8 mouse cellular contexts compared by ENCODE assay signal in genomic region chr4:133672845-133673647, GRCm38 (mm10). TPM values are rescaled to one million over a fixed set of nuclear protein-coding genes. Genes with fewer than 3 reads are reported as not detected.
A peak's percentile ranks its signal among the peaks of the same experiment; 100 is the strongest.
DNase-seq lines count a peak whose midpoint lies in the region; ATAC-seq and TF ChIP-seq lines count a peak whose summit lies in the region.

No protein-coding gene starts in this region.

- H3K9ac ChIP-seq in ES-E14 (ENCODE audit: insufficient read depth, low read depth, low read length, poor library complexity, severe bottlenecking), result peak overlapping the region; percentile 98
- peak overlapping the region; percentile 89 for H3K9ac ChIP-seq in embryonic facial prominence, embryonic 14.5 days (ENCODE audit: low read depth, low read length)
- peak overlapping the region; percentile 90 for H3K9ac ChIP-seq in midbrain, postnatal 0 days (replicated peaks; ENCODE audit: low read length, poor library complexity, severe bottlenecking)

- peak overlapping the region; percentile 93 for H3K4me2 ChIP-seq in embryonic facial prominence, embryonic 14.5 days (ENCODE audit: low read depth, low read length)
- H3K4me2 ChIP-seq in midbrain, postnatal 0 days (ENCODE audit: low read depth, low read length, poor library complexity, severe bottlenecking), result peak overlapping the region; percentile 85

- no peak for ATAC-seq in embryonic facial prominence, embryonic 14.5 days (ENCODE audit: low read depth)
- ATAC-seq in midbrain, postnatal 0 days (ENCODE audit: low FRiP score), result no peak

- in situ Hi-C loops in ES-E14 (cut with MboI; ENCODE audit: low sequenced_read_pairs in 2 of 2, unreplicated experiment in 2 of 2), result loop anchor here in 1 of 2 experiments (10.0 kb wide), 1 partner anchor 152 kb away; no protein-coding TSS in a partner anchor

- under 1% methylated on average over 18 of the region's 24 CpGs for WGBS in embryonic facial prominence, embryonic 14.5 days
- WGBS in hindbrain, embryonic 10.5 days, result 5% methylated on average over 24 of the region's 24 CpGs
- 3% methylated on average over 24 of the region's 24 CpGs for WGBS in midbrain, postnatal 0 days

- H3K4me1 ChIP-seq in ES-E14 (ENCODE audit: control insufficient read depth in 2 of 2, insufficient read depth in 2 of 2, low read length in 2 of 2, poor library complexity in 1 of 2), result peaks cover 9 to 15% of the 10 kb centered on the region in 2 experiments; a peak in 3 of 4 replicates
- peaks cover 37% of the 10 kb centered on the region for H3K4me1 ChIP-seq in embryonic facial prominence, embryonic 14.5 days (ENCODE audit: control insufficient read depth, insufficient read depth, low read length)
- peaks cover 83% of the 10 kb centered on the region for H3K4me1 ChIP-seq in hindbrain, embryonic 10.5 days (replicated peaks)
- H3K4me1 ChIP-seq in midbrain, postnatal 0 days (ENCODE audit: insufficient read depth, low read length), result no peaks in the 10 kb centered on the region; the same call in 1 of the 2 replicates

- peak; percentile 58 to 85 for DNase-seq in adrenal gland, adult (ENCODE audit: inconsistent age in 2 of 2, low spot score in 1 of 2)
- no peak for DNase-seq in adrenal gland, adult 8-10 months
- DNase-seq in ES-E14 (ENCODE audit: low read depth, low spot score) (no peak), liver (peak; percentile 82)
- DNase-seq in embryonic facial prominence, embryonic 14.5 days (ENCODE audit: low spot score), result peak; percentile 67
- no peak for DNase-seq in hindbrain, embryonic 10.5 days (ENCODE audit: low spot score)
- peak; percentile 52 for DNase-seq in midbrain, postnatal 0 days (ENCODE audit: low spot score)
- no peak for DNase-seq in right cerebral cortex, adult 2 months (ENCODE audit: low spot score in 2 of 2)

- no peaks in the 10 kb centered on the region for H3K9me3 ChIP-seq in ES-E14 (ENCODE audit: control insufficient read depth, insufficient read depth, low read depth, low read length)
- no peaks in the 10 kb centered on the region for H3K9me3 ChIP-seq in embryonic facial prominence, embryonic 14.5 days (ENCODE audit: control insufficient read depth, low read length)
- H3K9me3 ChIP-seq in hindbrain, embryonic 10.5 days, result no peaks in the 10 kb centered on the region
- H3K9me3 ChIP-seq in midbrain, postnatal 0 days (ENCODE audit: low read length), result no peaks in the 10 kb centered on the region

- H3K27me3 ChIP-seq in embryonic facial prominence, embryonic 14.5 days (replicated peaks; ENCODE audit: control insufficient read depth, insufficient read depth, low read length), result no peaks in the 10 kb centered on the region
- H3K27me3 ChIP-seq in hindbrain, embryonic 10.5 days (ENCODE audit: insufficient read depth, poor library complexity, severe bottlenecking), result no peaks in the 10 kb centered on the region
- H3K27me3 ChIP-seq in midbrain, postnatal 0 days (ENCODE audit: insufficient read depth, low read length), result no peaks in the 10 kb centered on the region

- peak overlapping the region; percentile 93 for H3K4me3 ChIP-seq in ES-E14 (ENCODE audit: insufficient read depth in 1 of 2, low read depth in 1 of 2, low read length in 2 of 2, poor library complexity in 1 of 2, severe bottlenecking in 1 of 2)
- peak overlapping the region; percentile 83 for H3K4me3 ChIP-seq in embryonic facial prominence, embryonic 14.5 days (ENCODE audit: low read depth, low read length)
- peak overlapping the region; percentile 76 for H3K4me3 ChIP-seq in hindbrain, embryonic 10.5 days
- H3K4me3 ChIP-seq in midbrain, postnatal 0 days (ENCODE audit: low read depth, low read length), result peak overlapping the region; percentile 53

- H3K36me3 ChIP-seq in ES-E14 (ENCODE audit: control insufficient read depth, insufficient read depth, low read length, poor library complexity, severe bottlenecking), result peaks cover 5% of the 10 kb centered on the region
- H3K36me3 ChIP-seq in embryonic facial prominence, embryonic 14.5 days (ENCODE audit: control insufficient read depth, insufficient read depth, low read length), result no peaks in the 10 kb centered on the region
- peaks cover 14% of the 10 kb centered on the region for H3K36me3 ChIP-seq in hindbrain, embryonic 10.5 days
- H3K36me3 ChIP-seq in midbrain, postnatal 0 days (ENCODE audit: insufficient read depth, low read length), result no peaks in the 10 kb centered on the region

- no peak for TF ChIP-seq CTCF in midbrain, postnatal 0 days (IDR thresholded peaks at IDR 0.05)

- peak overlapping the region; percentile 97 for H3K27ac ChIP-seq in ES-E14 (ENCODE audit: insufficient read depth, low read depth, low read length, poor library complexity, severe bottlenecking)
- peak overlapping the region; percentile 99 for H3K27ac ChIP-seq in embryonic facial prominence, embryonic 14.5 days (replicated peaks; ENCODE audit: low read depth, low read length)
- peak overlapping the region; percentile 97 for H3K27ac ChIP-seq in hindbrain, embryonic 10.5 days
- peak overlapping the region; percentile 83 for H3K27ac ChIP-seq in midbrain, postnatal 0 days (ENCODE audit: low read depth, low read length)

TF ChIP-seq in ES-E14, 5 proteins besides CTCF, POLR2A, EP300 and RAD21:
- TF ChIP-seq HCFC1 (IDR thresholded peaks at IDR 0.05; ENCODE audit: borderline replicate concordance, insufficient read depth, low read length), result no peak
- TF ChIP-seq ZC3H11A (IDR thresholded peaks at IDR 0.05; ENCODE audit: borderline replicate concordance, low read depth, low read length), result no peak
- TF ChIP-seq ZNF384 (IDR thresholded peaks at IDR 0.05; ENCODE audit: low read depth, low read length), result peak; percentile 78
- no peak for TF ChIP-seq CHD2 (IDR thresholded peaks at IDR 0.05; ENCODE audit: low read depth, low read length)
- TF ChIP-seq MAFK (IDR thresholded peaks at IDR 0.05; ENCODE audit: insufficient read depth, low read depth, low read length), result no peak

RNA-seq across cellular contexts. Expression of gene Pigv, which starts 0.6 kb away (rescaled TPM):
- total RNA-seq in adrenal gland, adult 8-10 months (2022), result 10 to 100 TPM; 26.0 to 31.0 (median 27.3) TPM
- 11.6 and 14.5 TPM in 2 replicates for total RNA-seq in ES-E14 (2012; rRNA removed)
- 8.4 and 11.3 TPM in 2 replicates for polyA plus RNA-seq in embryonic facial prominence, embryonic 14.5 days (2014; fragmentation: Nextera tagmentation; extraction: Ambion mirVana)
- polyA plus RNA-seq in hindbrain, embryonic 10.5 days (2016; fragmentation: Nextera tagmentation; extraction: Ambion mirVana), result 14.5 and 16.8 TPM in 2 replicates
- 8.9 and 15.9 TPM in 2 replicates for total RNA-seq in midbrain, postnatal 0 days (2014; rRNA removed)
- 13.5 and 14.8 TPM in 2 replicates for polyA plus RNA-seq in midbrain, postnatal 0 days (2015; fragmentation: Nextera tagmentation; extraction: Ambion mirVana)

RNA-seq across cellular contexts. Expression of gene Zdhhc18, which starts 23.1 kb away (rescaled TPM):
- total RNA-seq in adrenal gland, adult 8-10 months (2022), result 10 to 100 TPM; 17.9 to 39.5 (median 29.0) TPM
- total RNA-seq in ES-E14 (2012; rRNA removed), result 39.0 and 55.8 TPM in 2 replicates
- polyA plus RNA-seq in embryonic facial prominence, embryonic 14.5 days (2014; fragmentation: Nextera tagmentation; extraction: Ambion mirVana), result 2.1 and 3.7 TPM in 2 replicates
- polyA plus RNA-seq in hindbrain, embryonic 10.5 days (2016; fragmentation: Nextera tagmentation; extraction: Ambion mirVana), result 1.9 and 3.1 TPM in 2 replicates
- 19.2 and 26.7 TPM in 2 replicates for total RNA-seq in midbrain, postnatal 0 days (2014; rRNA removed)
- polyA plus RNA-seq in midbrain, postnatal 0 days (2015; fragmentation: Nextera tagmentation; extraction: Ambion mirVana), result 5.9 and 7.3 TPM in 2 replicates

Comparison
In these comparisons a context has a peak if more than half of its experiments do, and no peak if none do; other contexts are left out.
1. DNase-seq: peak in adrenal gland, adult (2 of 2), embryonic facial prominence, embryonic 14.5 days (single experiment), liver (single experiment) and midbrain, postnatal 0 days (single experiment); none in adrenal gland, adult 8-10 months (single experiment), ES-E14 (single experiment), hindbrain, embryonic 10.5 days (single experiment) and right cerebral cortex, adult 2 months (0 of 2).
2. Peak in every context shown above with its lines, with median percentiles within 50 percentile points of each other: H3K27ac ChIP-seq, H3K4me3 ChIP-seq and H3K9ac ChIP-seq.